Mouse (Mus musculus): ENCODE measurements around the gene Ky. TPM values are rescaled to one million over a fixed set of nuclear protein-coding genes. Genes with fewer than 3 reads are reported as not detected.

The Ky gene
- polyA plus RNA-seq, 1 experiment from 2014 or later = 0.12 TPM

DNA sequence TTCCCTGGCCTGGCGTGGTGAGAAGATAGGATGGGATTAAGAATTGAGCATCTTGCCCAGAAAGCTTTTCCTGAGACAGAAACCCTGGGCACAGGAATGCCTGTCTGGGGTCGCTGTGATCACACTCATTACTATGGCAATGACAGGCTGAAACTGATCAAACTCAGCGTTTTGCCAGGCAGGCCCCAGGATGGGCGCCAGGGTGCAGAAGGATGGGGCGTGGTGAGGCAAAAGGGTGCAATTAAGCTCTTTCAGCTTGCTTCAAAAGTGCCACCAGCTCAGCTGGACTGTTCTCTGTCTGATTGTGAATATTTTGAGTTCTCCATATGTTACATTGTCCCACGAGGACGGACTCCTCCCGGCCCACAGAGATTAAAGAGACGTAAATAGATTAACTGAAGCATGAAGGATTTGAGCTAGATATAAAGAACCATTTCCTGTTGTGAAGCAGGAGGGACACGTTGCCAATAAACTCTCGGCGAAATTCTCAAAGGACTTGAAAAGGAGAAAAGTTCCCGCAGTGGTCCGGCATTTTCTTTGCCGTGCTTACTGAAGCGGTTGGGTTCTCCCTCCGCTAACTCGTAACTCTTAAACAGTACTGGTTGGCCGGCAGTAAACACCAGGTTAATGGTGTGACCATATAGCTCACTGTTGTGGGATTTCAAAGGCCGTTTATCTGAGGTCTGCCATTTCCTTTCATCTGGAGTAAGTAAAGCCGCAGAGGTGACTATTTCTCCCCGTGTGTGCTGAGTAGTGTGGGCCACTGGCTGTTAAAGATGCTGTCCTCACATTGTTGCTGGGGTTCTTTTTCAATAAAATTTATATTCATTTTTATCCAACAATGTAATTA, 40.1 kb downstream of the Ky start:
- Histone ChIP-seq H3K9me3 (ENCODE audit: low read length) (no peaks in the 10 kb centered on the region), H3K27me3 (ENCODE audit: insufficient read depth, low read length) (peaks cover 44% of the 10 kb centered on the region), H3K27ac (ENCODE audit: low read length) (no peak overlapping the region), H3K4me2 (replicated peaks; ENCODE audit: low read depth, low read length) (peak overlapping the region; percentile 64), H3K36me3 (ENCODE audit: insufficient read depth, low read length) (no peaks in the 10 kb centered on the region), H3K4me1 (ENCODE audit: insufficient read depth, low read length) (peaks cover 17% of the 10 kb centered on the region), H3K4me3 (ENCODE audit: low read length) (peak overlapping the region; percentile 2; the same call in 1 of the 2 replicates), H3K9ac (replicated peaks; ENCODE audit: low read length) (no peak overlapping the region)
- 0 out of 2 replicates have a peak, but pooled peaks have one; percentile 28 for ATAC-seq (ENCODE audit: low FRiP score, low TSS enrichment)
- WGBS = 7% methylated on average over 22 of the region's 22 CpGs

DNA sequence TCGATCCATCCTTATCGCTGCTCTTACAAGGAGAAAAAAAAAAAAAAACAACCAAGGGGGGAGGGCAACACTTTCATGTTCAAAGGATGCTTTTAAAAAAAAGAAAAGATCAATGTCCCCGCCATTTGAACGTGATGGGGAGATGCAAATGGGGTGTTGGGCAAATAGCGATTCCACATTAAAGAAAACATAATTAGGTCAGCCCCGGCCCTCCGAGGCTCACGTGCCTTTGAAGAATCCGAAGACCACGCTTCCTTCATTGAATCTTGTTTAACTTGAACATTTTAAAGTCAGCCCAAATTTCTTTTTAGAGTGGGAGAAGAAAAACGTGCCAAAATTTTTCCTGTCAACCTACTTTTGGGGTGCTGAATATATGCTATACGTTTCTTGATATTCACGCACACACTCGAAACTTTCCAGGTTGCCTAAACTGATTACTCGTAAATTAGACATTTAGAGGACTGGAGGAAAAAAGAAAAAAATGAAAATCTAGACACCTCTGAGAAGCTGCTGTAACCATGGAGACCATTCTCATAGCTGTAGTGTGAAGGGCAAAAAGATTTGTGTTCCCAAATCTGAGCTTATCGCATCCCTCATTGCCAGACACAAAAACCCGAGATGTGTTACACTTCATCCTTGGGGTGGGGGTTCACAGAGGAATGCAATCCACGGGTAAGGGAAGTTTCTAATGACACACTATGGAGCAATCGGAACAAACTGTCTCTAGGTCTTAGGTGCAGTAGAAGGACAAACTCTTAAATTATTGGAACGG, 40.9 kb downstream of the Ky start:
- no peaks in the 10 kb centered on the region for H3K9me3 ChIP-seq (ENCODE audit: low read length)
- no peak overlapping the region for H3K9ac ChIP-seq (replicated peaks; ENCODE audit: low read length)
- H3K36me3 ChIP-seq (ENCODE audit: insufficient read depth, low read length) = no peaks in the 10 kb centered on the region
- ATAC-seq (ENCODE audit: low FRiP score, low TSS enrichment) = no peak
- H3K27ac ChIP-seq (ENCODE audit: low read length) = no peak overlapping the region
- no peak overlapping the region for H3K4me3 ChIP-seq (ENCODE audit: low read length)
- H3K4me1 ChIP-seq (ENCODE audit: insufficient read depth, low read length) = peaks cover 17% of the 10 kb centered on the region
- H3K27me3 ChIP-seq (ENCODE audit: insufficient read depth, low read length) = peaks cover 44% of the 10 kb centered on the region
- peak overlapping the region; percentile 64 for H3K4me2 ChIP-seq (replicated peaks; ENCODE audit: low read depth, low read length)
- 49% methylated on average over 20 of the region's 20 CpGs for WGBS

DNA sequence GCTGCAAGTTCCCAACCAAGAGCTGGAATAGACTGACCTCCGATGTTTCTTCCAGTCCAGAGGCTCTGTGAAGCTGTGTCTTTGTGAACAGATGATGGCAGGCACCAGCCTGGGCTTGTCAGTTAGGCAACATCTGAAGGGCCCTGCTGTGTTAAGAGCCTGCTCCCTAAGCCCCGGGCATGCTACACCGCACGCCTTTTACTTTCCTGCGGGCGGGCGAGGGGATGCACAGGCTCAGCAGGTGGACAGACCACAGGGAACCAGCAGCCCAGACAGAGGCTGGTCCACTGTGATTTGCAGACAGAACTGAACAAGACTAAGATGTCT, 41.4 kb downstream of the Ky start:
- Histone ChIP-seq H3K9me3 (ENCODE audit: low read length) (no peaks in the 10 kb centered on the region), H3K4me1 (ENCODE audit: insufficient read depth, low read length) (peaks cover 17% of the 10 kb centered on the region), H3K4me3 (ENCODE audit: low read length) (no peak overlapping the region), H3K27ac (ENCODE audit: low read length) (no peak overlapping the region), H3K27me3 (ENCODE audit: insufficient read depth, low read length) (peaks cover 44% of the 10 kb centered on the region), H3K36me3 (ENCODE audit: insufficient read depth, low read length) (no peaks in the 10 kb centered on the region), H3K4me2 (replicated peaks; ENCODE audit: low read depth, low read length) (no peak overlapping the region), H3K9ac (replicated peaks; ENCODE audit: low read length) (no peak overlapping the region)
- WGBS = 72% methylated on average over 7 of the region's 7 CpGs
- no peak for ATAC-seq (ENCODE audit: low FRiP score, low TSS enrichment)

DNA sequence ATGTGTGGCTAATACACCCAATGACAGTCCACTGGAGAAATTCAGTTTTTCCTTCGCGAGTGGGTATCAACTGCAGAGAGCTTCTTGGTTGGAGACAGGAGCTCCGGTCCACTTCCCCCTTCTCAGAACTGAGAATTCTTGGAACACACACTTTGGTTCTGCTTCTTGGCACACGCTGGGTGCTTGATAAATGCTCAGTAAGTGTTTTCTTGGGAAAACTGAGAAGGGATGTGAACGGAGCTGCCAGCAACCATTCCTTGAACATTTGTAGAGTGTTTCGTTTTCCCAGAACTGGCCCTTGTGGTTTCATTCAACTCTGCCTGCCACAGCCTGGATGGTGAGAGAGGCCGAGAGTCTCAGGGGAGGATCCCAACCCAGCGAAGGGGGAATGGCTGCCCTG, 43.7 kb downstream of the Ky start:
- ATAC-seq (ENCODE audit: low FRiP score, low TSS enrichment) = no peak
- Histone ChIP-seq H3K27ac (ENCODE audit: low read length) (no peak overlapping the region), H3K9ac (replicated peaks; ENCODE audit: low read length) (no peak overlapping the region), H3K4me3 (ENCODE audit: low read length) (no peak overlapping the region), H3K9me3 (ENCODE audit: low read length) (no peaks in the 10 kb centered on the region), H3K4me2 (replicated peaks; ENCODE audit: low read depth, low read length) (no peak overlapping the region), H3K4me1 (ENCODE audit: insufficient read depth, low read length) (peaks cover 16% of the 10 kb centered on the region), H3K36me3 (ENCODE audit: insufficient read depth, low read length) (no peaks in the 10 kb centered on the region), H3K27me3 (ENCODE audit: insufficient read depth, low read length) (peaks cover 31% of the 10 kb centered on the region)
- 72% methylated on average over 8 of the region's 8 CpGs for WGBS

DNA sequence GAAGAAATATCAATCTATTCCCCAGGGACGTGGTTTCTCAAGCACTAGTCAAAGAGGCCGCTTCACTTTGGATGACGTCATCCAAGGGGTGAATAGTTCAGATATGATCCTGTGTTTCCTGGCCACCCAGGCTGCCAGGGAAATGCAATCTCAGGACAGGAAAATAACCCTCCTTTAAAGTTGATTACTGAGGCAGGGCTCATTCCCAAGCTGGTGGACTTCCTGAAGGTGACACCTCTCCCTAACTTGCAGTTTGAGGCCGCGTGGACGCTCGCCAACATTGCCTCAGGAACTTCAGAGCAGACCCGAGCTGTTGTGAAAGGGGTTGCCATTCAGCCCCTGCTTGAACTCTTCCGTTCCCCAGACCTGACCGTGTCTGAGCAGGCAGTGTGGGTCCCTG, 46.2 kb downstream of the Ky start:
- Histone ChIP-seq H3K4me1 (ENCODE audit: insufficient read depth, low read length) (peaks cover 5% of the 10 kb centered on the region; the same call in 1 of the 2 replicates), H3K9ac (replicated peaks; ENCODE audit: low read length) (no peak overlapping the region), H3K4me2 (replicated peaks; ENCODE audit: low read depth, low read length) (no peak overlapping the region), H3K4me3 (ENCODE audit: low read length) (no peak overlapping the region), H3K27me3 (ENCODE audit: insufficient read depth, low read length) (peaks cover 14% of the 10 kb centered on the region), H3K36me3 (ENCODE audit: insufficient read depth, low read length) (no peaks in the 10 kb centered on the region), H3K9me3 (ENCODE audit: low read length) (no peaks in the 10 kb centered on the region), H3K27ac (ENCODE audit: low read length) (no peak overlapping the region)
- WGBS = 43% methylated on average over 10 of the region's 10 CpGs
- ATAC-seq (ENCODE audit: low FRiP score, low TSS enrichment) = 0 out of 2 replicates have a peak, but pooled peaks have one; percentile 22

DNA sequence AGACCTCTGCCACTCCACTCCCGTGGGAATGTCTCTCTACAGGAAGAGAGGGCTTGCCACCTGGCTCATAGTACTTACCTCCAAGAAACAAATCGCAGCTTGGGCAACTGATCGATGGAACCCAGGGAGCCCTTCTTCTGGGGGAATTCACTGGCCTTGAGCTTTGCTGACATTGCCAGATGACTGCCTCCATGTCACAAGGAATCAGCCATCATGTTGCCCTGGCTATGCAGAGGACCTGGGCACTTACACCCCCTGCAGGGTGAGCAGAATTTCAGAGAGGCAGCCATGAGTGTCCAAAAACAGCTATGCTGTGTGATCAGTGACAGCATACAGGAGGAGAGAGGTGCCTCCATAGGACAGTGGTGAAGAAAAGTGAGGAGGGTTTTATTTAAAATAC, 48.2 kb downstream of the Ky start:
- Histone ChIP-seq H3K27me3 (ENCODE audit: insufficient read depth, low read length) (no peaks in the 10 kb centered on the region), H3K36me3 (ENCODE audit: insufficient read depth, low read length) (no peaks in the 10 kb centered on the region), H3K9me3 (ENCODE audit: low read length) (peaks cover 6% of the 10 kb centered on the region; the same call in 1 of the 2 replicates), H3K4me1 (ENCODE audit: insufficient read depth, low read length) (peaks cover 5% of the 10 kb centered on the region; the same call in 1 of the 2 replicates), H3K4me2 (replicated peaks; ENCODE audit: low read depth, low read length) (no peak overlapping the region), H3K27ac (ENCODE audit: low read length) (no peak overlapping the region), H3K9ac (replicated peaks; ENCODE audit: low read length) (no peak overlapping the region), H3K4me3 (ENCODE audit: low read length) (no peak overlapping the region)
- WGBS = 77% methylated on average over 3 of the region's 3 CpGs
- ATAC-seq (ENCODE audit: low FRiP score, low TSS enrichment) = no peak

DNA sequence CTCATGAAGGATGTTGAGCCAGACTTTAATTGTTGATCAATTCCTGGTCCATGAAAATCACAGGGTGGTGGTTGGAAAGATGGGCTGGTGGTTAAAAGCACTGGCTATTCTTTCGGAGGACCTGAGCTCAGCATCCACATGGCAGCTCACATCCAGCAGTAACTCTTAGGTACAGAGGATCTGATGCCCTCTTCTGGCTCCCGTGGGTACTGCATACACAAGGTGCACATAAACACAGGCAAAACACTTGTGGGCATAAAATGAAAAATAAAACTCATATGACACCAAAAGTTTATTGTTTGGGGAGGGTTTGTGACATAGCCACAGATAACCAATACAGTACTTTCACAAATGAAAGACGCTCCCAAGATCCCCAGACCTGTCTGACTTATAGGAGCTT, 52.9 kb downstream of the Ky start:
- ATAC-seq (ENCODE audit: low FRiP score, low TSS enrichment) = no peak
- H3K4me2 ChIP-seq (replicated peaks; ENCODE audit: low read depth, low read length) = no peak overlapping the region
- 93% methylated on average over 3 of the region's 3 CpGs for WGBS

DNA sequence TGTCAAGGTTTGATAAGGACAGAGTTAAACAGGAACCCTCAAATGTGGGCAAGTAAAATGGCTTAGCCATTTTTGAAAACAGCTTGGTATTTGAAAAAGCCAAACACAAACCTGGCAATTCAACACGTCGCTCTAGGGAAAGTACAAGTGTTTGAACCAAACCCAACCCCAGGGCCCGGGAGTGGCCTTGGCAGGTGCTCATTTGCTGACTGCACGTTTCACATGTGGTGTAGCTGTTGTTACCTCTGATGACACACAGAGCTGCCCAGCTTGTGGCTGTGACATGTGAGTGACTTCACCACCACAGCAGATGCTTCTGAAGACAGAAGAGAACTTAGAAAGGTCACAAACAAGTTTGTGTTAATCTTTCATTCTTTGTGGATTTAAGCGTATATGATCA, 67.3 kb downstream of the Ky start:
- no peak for ATAC-seq (ENCODE audit: low FRiP score, low TSS enrichment)
- Histone ChIP-seq H3K36me3 (ENCODE audit: insufficient read depth, low read length) (no peaks in the 10 kb centered on the region), H3K9me3 (ENCODE audit: low read length) (peaks cover 4% of the 10 kb centered on the region; the same call in 1 of the 2 replicates), H3K4me2 (replicated peaks; ENCODE audit: low read depth, low read length) (no peak overlapping the region), H3K4me3 (ENCODE audit: low read length) (no peak overlapping the region), H3K27me3 (ENCODE audit: insufficient read depth, low read length) (no peaks in the 10 kb centered on the region), H3K9ac (replicated peaks; ENCODE audit: low read length) (no peak overlapping the region), H3K4me1 (ENCODE audit: insufficient read depth, low read length) (peaks cover 2% of the 10 kb centered on the region; the same call in 1 of the 2 replicates), H3K27ac (ENCODE audit: low read length) (no peak overlapping the region)
- WGBS = 74% methylated on average over 5 of the region's 5 CpGs

More for the DNA sequence above, 52.9 kb downstream of the Ky start:
- H3K4me1 ChIP-seq (ENCODE audit: insufficient read depth, low read length) = peaks cover 5% of the 10 kb centered on the region; the same call in 1 of the 2 replicates
- no peaks in the 10 kb centered on the region for H3K27me3 ChIP-seq (ENCODE audit: insufficient read depth, low read length)
- H3K4me3 ChIP-seq (ENCODE audit: low read length) = no peak overlapping the region
- H3K9me3 ChIP-seq (ENCODE audit: low read length) = peaks cover 7% of the 10 kb centered on the region; the same call in 1 of the 2 replicates
- H3K36me3 ChIP-seq (ENCODE audit: insufficient read depth, low read length) = no peaks in the 10 kb centered on the region
- no peak overlapping the region for H3K27ac ChIP-seq (ENCODE audit: low read length)
- no peak overlapping the region for H3K9ac ChIP-seq (replicated peaks; ENCODE audit: low read length)

DNA sequence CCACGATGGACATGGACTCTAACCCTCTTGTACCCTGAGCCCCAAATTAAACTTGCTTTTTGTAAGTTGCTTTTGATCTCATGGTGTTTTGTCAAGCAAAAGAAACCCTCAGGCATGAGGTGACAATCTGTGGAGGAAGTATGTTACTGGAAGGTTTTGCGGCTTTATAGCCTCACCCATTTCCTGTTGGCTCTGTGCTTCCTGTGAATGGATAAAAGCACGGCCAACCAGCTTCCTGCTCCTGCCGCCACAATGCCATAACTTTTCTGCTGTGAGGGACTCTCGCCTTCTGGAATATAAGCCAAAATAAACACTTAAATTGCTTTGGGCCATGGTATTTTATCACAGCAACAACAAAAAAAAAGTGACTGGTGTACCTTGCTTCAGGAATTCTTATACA, 71.9 kb downstream of the Ky start:
- H3K4me3 ChIP-seq (ENCODE audit: low read length) = no peak overlapping the region
- no peaks in the 10 kb centered on the region for H3K27me3 ChIP-seq (ENCODE audit: insufficient read depth, low read length)
- no peak overlapping the region for H3K4me2 ChIP-seq (replicated peaks; ENCODE audit: low read depth, low read length)
- H3K36me3 ChIP-seq (ENCODE audit: insufficient read depth, low read length) = no peaks in the 10 kb centered on the region
- H3K9me3 ChIP-seq (ENCODE audit: low read length) = peaks cover 4% of the 10 kb centered on the region; the same call in 1 of the 2 replicates
- H3K27ac ChIP-seq (ENCODE audit: low read length) = no peak overlapping the region
- no peak for ATAC-seq (ENCODE audit: low FRiP score, low TSS enrichment)
- peaks cover 2% of the 10 kb centered on the region; the same call in 1 of the 2 replicates for H3K4me1 ChIP-seq (ENCODE audit: insufficient read depth, low read length)
- no peak overlapping the region for H3K9ac ChIP-seq (replicated peaks; ENCODE audit: low read length)
- WGBS = 34% methylated on average over 5 of the region's 5 CpGs
